Mouse (Mus musculus): ENCODE measurements around the gene Olfr1357. TPM values are rescaled to one million over a fixed set of nuclear protein-coding genes. Genes with fewer than 3 reads are reported as not detected.
A peak's percentile ranks its signal among the peaks of the same experiment; 100 is the strongest.
"Not testable (repeated sequence)": the region's sequence is repeated elsewhere in the genome, so short reads cannot be mapped to it uniquely, and the experiment has no call there.

Gene Olfr1357
- total RNA-seq (2014; rRNA removed) (not detected in 2 replicates), polyA plus RNA-seq (2015; fragmentation: Nextera tagmentation; extraction: Ambion mirVana) (not detected in 2 replicates)

DNA sequence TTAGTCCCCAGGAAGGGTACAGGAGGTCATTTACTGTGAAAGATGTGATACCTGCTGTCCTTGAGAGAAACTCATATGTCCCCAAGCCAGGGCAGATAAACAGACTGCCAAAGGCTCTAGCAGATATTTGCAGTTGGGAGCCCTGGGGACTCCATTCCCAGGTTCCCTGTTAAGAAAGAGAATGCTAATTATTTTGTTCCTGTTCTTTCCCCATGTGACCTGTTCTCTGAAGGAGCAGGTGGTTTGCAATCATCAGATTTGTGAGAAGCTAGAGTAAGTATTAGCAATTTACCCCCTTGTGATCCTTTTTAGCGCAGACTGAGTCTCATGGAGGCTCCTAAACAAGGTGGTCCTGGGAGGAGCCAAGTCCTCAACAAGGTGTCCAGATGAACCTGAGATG lies at the start of gene Olfr1357:
Olfr1357 (minus strand) TSS at position 101 of the 400 bp plus-strand sequence.
- no peak within 1 kb of the TSS for H3K4me2 ChIP-seq (ENCODE audit: low read depth)
- H3K27ac ChIP-seq (ENCODE audit: low read depth, low read length), result no peak within 1 kb of the TSS
- no peaks in the 10 kb centered on the region for H3K36me3 ChIP-seq (ENCODE audit: insufficient read depth)
- DNase-seq, result no peak
- H3K4me1 ChIP-seq (ENCODE audit: insufficient read depth), result no peaks in the 10 kb centered on the region
- WGBS, result 89% methylated on average over 1 of the region's 1 CpGs
- ATAC-seq, result no peak
- no peak within 1 kb of the TSS for H3K9ac ChIP-seq
- no peak within 1 kb of the TSS for H3K4me3 ChIP-seq (ENCODE audit: low read depth, low read length)
- TF ChIP-seq CTCF (IDR thresholded peaks at IDR 0.05; ENCODE audit: low read depth), result no peak
- H3K9me3 ChIP-seq (ENCODE audit: low read length), result no peaks in the 10 kb centered on the region
- H3K27me3 ChIP-seq (ENCODE audit: insufficient read depth, low read length), result no peaks in the 10 kb centered on the region

DNA sequence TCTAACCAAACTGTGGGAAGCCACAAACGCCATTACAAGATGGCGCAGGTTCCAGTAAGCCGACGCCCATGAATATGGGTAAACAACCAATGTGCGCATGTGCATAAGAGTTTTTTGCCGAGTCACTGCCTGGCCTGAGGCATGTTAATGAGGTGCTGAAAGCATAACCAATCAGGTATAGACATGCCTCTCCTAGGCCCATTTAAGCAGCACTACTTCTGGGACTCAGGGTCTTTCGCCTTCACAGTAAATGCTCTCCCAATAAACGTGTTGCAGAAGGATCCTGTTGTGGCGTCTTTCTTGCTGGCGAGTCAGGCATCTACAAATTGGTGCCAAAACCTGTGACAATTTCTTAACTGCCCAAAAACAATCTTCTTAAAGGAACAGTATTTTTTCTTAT lies 48.8 kb upstream of the Olfr1357 start:
- WGBS, result 89% methylated on average over 10 of the region's 10 CpGs
- H3K4me2 ChIP-seq (ENCODE audit: low read depth); H3K9ac ChIP-seq; H3K27me3 ChIP-seq (ENCODE audit: insufficient read depth, low read length); H3K27ac ChIP-seq (ENCODE audit: low read depth, low read length); ATAC-seq; H3K4me1 ChIP-seq (ENCODE audit: insufficient read depth); H3K9me3 ChIP-seq (ENCODE audit: low read length); H3K4me3 ChIP-seq (ENCODE audit: low read depth, low read length); H3K36me3 ChIP-seq (ENCODE audit: insufficient read depth); DNase-seq: not testable (repeated sequence)

DNA sequence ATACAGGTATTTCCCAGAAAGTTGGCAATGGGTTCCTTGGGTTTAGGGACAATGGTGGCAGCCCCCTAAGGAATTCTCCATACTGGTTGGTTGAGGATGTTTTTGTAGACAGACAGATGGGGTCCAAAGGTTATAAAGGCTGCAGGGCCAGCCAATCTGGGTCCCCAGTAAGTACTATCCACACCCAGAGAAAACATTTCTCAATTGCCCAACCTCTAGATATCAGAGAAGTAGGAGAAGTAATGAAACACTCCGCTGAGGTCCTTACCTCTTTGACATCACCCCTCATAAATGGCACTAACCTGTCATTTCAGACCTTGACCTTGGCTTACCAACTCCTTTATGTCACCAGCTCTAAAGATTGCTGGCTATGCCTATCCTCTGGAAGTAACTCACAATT lies 46.7 kb upstream of the Olfr1357 start:
- Histone ChIP-seq H3K4me2 (ENCODE audit: low read depth) (no peak overlapping the region), H3K9ac (no peak overlapping the region), H3K36me3 (ENCODE audit: insufficient read depth) (no peaks in the 10 kb centered on the region), H3K9me3 (ENCODE audit: low read length) (no peaks in the 10 kb centered on the region), H3K4me3 (ENCODE audit: low read depth, low read length) (no peak overlapping the region), H3K27me3 (ENCODE audit: insufficient read depth, low read length) (no peaks in the 10 kb centered on the region), H3K27ac (ENCODE audit: low read depth, low read length) (no peak overlapping the region), H3K4me1 (ENCODE audit: insufficient read depth) (no peaks in the 10 kb centered on the region)
- 100% methylated on average over 1 of the region's 1 CpGs for WGBS
- no peak for ATAC-seq
- no peak for DNase-seq
- no peak for TF ChIP-seq CTCF (IDR thresholded peaks at IDR 0.05; ENCODE audit: low read depth)

DNA sequence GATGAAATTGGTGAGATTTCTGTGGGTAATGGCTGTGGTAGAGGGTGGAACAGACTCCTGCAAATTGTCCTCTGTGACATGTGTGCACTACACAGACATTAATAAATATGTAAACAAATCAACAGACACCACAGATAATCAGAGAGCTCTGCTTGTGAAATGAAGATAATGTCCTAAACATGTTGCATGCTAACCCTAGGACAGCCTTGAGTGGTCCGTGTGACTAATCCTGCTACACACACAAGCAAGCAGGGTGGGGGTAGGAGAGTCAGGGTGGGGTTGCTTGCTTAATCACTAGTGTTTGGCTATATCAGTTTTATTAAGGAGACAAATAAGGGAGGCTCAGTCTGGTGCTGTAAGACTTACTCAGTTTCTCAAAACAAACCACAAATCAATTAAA lies 43.3 kb upstream of the Olfr1357 start:
- Histone ChIP-seq H3K27me3 (ENCODE audit: insufficient read depth, low read length) (no peaks in the 10 kb centered on the region), H3K27ac (ENCODE audit: low read depth, low read length) (no peak overlapping the region), H3K4me2 (ENCODE audit: low read depth) (no peak overlapping the region), H3K9me3 (ENCODE audit: low read length) (no peaks in the 10 kb centered on the region), H3K4me3 (ENCODE audit: low read depth, low read length) (no peak overlapping the region), H3K4me1 (ENCODE audit: insufficient read depth) (no peaks in the 10 kb centered on the region), H3K36me3 (ENCODE audit: insufficient read depth) (no peaks in the 10 kb centered on the region), H3K9ac (no peak overlapping the region)
- WGBS, result 76% methylated on average over 1 of the region's 1 CpGs
- ATAC-seq, result no peak
- TF ChIP-seq CTCF (IDR thresholded peaks at IDR 0.05; ENCODE audit: low read depth), result no peak
- DNase-seq, result no peak

DNA sequence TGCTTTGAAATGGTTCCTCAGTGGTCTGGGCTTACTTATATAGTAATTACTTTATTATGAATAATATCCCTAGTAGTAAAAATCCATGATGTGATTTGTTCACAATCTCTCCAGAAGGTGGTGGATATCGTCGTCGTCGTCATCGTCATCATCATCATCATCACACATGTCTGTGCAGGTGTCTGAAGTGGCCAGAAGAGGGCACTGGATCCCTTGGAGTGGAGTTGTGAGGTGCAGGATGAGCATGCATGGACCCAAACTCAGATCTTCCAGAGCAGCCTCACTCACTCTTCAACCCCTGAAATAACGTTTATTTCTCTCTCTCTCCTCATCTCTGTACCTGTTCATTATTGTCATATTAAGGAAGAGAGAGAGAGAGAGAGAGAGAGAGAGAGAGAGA lies 14.4 kb upstream of the Olfr1357 start:
- no peak overlapping the region for H3K4me3 ChIP-seq (ENCODE audit: low read depth, low read length)
- WGBS, result 12% methylated on average over 6 of the region's 6 CpGs
- TF ChIP-seq CTCF (IDR thresholded peaks at IDR 0.05; ENCODE audit: low read depth), result peak; percentile 85
- H3K4me2 ChIP-seq (ENCODE audit: low read depth), result peak overlapping the region; percentile 31
- no peaks in the 10 kb centered on the region for H3K4me1 ChIP-seq (ENCODE audit: insufficient read depth)
- no peaks in the 10 kb centered on the region for H3K36me3 ChIP-seq (ENCODE audit: insufficient read depth)
- no peaks in the 10 kb centered on the region for H3K9me3 ChIP-seq (ENCODE audit: low read length)
- DNase-seq (peak; percentile 70), ATAC-seq (peak; percentile 84)
- H3K27ac ChIP-seq (ENCODE audit: low read depth, low read length), result no peak overlapping the region
- H3K9ac ChIP-seq, result no peak overlapping the region
- H3K27me3 ChIP-seq (ENCODE audit: insufficient read depth, low read length), result no peaks in the 10 kb centered on the region

DNA sequence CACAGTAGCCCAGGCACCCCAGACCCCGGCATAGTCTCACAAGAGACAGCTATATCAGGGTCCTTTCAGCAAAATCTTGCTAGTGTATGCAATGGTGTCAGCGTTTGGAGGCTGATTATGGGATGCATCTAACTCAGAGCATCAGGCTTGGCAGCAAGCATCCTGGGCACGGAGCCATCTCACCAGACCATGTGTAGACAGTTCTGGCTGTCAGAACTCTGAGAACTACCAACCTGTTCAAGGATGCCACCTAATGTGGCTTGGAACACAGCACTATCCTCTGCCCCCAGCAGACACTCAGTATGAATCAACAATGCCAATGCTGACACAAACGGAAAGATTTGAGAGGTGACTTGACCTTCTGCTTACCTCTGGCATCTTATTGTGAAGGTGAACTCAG lies 12.3 kb upstream of the Olfr1357 start:
- no peaks in the 10 kb centered on the region for H3K9me3 ChIP-seq (ENCODE audit: low read length)

DNA sequence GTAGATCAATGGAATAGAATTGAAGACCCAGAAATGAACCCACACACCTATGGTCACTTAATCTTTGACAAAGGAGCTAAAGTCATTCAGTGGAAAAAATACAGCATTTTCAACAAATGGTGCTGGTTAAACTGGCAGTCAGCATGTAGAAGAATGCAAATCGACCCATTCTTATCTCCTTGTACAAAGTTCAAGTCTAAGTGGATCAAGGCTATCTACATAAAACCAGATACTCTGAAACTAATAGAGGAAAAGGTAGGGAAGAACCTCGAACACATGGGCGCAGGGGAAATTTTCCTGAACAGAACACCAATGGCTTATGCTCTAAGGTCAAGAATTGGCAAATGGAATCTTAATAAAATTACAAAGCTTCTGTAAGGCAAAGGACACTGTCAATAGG lies 5.3 kb upstream of the Olfr1357 start:
- not testable (repeated sequence) for H3K36me3 ChIP-seq (ENCODE audit: insufficient read depth); H3K27ac ChIP-seq (ENCODE audit: low read depth, low read length); H3K9me3 ChIP-seq (ENCODE audit: low read length); H3K4me1 ChIP-seq (ENCODE audit: insufficient read depth); ATAC-seq; DNase-seq; H3K27me3 ChIP-seq (ENCODE audit: insufficient read depth, low read length); H3K4me2 ChIP-seq (ENCODE audit: low read depth); H3K9ac ChIP-seq; H3K4me3 ChIP-seq (ENCODE audit: low read depth, low read length)
- 89% methylated on average over 3 of the region's 3 CpGs for WGBS

More for the DNA sequence above, 12.3 kb upstream of the Olfr1357 start:
- no peak overlapping the region for H3K4me2 ChIP-seq (ENCODE audit: low read depth)
- whole genome bisulfite sequencing, result 63% methylated on average over 4 of the region's 4 CpGs
- no peaks in the 10 kb centered on the region for H3K36me3 ChIP-seq (ENCODE audit: insufficient read depth)
- DNase-seq (peak; percentile 59), ATAC-seq (peak; percentile 60)
- H3K4me1 ChIP-seq (ENCODE audit: insufficient read depth), result no peaks in the 10 kb centered on the region
- H3K27me3 ChIP-seq (ENCODE audit: insufficient read depth, low read length), result no peaks in the 10 kb centered on the region
- no peak overlapping the region for H3K9ac ChIP-seq
- TF ChIP-seq CTCF (IDR thresholded peaks at IDR 0.05; ENCODE audit: low read depth), result no peak
- H3K27ac ChIP-seq (ENCODE audit: low read depth, low read length), result no peak overlapping the region
- H3K4me3 ChIP-seq (ENCODE audit: low read depth, low read length), result no peak overlapping the region

DNA sequence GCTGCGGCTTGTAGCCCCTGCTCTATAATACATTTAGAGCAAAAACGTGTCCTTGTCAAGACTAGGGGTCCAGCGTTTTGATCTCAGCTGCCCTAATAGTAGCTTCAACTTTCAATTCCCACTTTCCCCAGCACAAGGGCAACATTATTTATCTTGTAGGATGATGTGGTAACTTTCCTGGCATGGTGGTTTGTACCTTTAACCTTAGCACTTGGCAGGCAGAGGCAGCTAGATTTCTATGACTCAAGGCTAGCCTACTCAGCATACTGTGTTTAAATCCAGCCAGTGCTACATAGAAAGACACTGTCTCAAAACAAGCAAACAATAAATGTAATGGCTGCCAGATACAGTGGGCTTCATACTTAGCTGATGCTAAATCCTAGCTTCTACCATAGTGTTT lies 10.3 kb downstream of the Olfr1357 start:
- no peak for ATAC-seq
- no peak overlapping the region for H3K4me2 ChIP-seq (ENCODE audit: low read depth)
- H3K9me3 ChIP-seq (ENCODE audit: low read length), result no peaks in the 10 kb centered on the region
- H3K36me3 ChIP-seq (ENCODE audit: insufficient read depth), result no peaks in the 10 kb centered on the region
- H3K27ac ChIP-seq (ENCODE audit: low read depth, low read length), result no peak overlapping the region
- no peak for TF ChIP-seq CTCF (IDR thresholded peaks at IDR 0.05; ENCODE audit: low read depth)
- H3K4me3 ChIP-seq (ENCODE audit: low read depth, low read length), result no peak overlapping the region
- H3K9ac ChIP-seq, result no peak overlapping the region
- WGBS, result 76% methylated on average over 3 of the region's 3 CpGs
- H3K27me3 ChIP-seq (ENCODE audit: insufficient read depth, low read length), result no peaks in the 10 kb centered on the region
- no peaks in the 10 kb centered on the region for H3K4me1 ChIP-seq (ENCODE audit: insufficient read depth)
- DNase-seq, result no peak

All from forebrain, postnatal 0 days (tissue).